Mouse (Mus musculus) limb, embryonic 14.5 days (tissue): ENCODE data around the gene Dnttip2. TPM values are rescaled to one million over a fixed set of nuclear protein-coding genes. Genes with fewer than 3 reads are reported as not detected.
"Not testable (repeated sequence)": the region's sequence is repeated elsewhere in the genome, so short reads cannot be mapped to it uniquely, and the experiment has no call there.

Experiments
- ATAC-seq: fragments of 200-750 bp; cut with Nextera tagmentation; 2 replicates; pipeline ENCODE4 v1.8.0; 2017; ENCODE audit warnings: low read depth, moderate number of reproducible peaks, moderate TSS enrichment; ENCODE audit not compliant: low FRiP score
- DNase-seq: peaks from one replicate; pipeline ENCODE4 v3.0.0-alpha.2; 2015; ENCODE audit warnings: low spot score
- H3K27ac ChIP-seq: fragments of 300-500 bp; sonication (generic); replicated peaks from 2 replicates; pipeline ENCODE4 v1.5.1; 2014; ENCODE audit warnings: low read depth, mild to moderate bottlenecking, low read length, moderate library complexity, mixed read lengths
- H3K27me3 ChIP-seq: fragments of 300-500 bp; sonication (generic); 2 replicates; pipeline ENCODE4 v1.6.1; 2014; ENCODE audit warnings: low read length, mixed read lengths; ENCODE audit not compliant: control insufficient read depth, insufficient read depth
- H3K36me3 ChIP-seq: fragments of 300-500 bp; sonication (generic); 2 replicates; pipeline ENCODE4 v1.6.1; 2014; ENCODE audit warnings: mild to moderate bottlenecking, low read length, moderate library complexity, mixed read lengths; ENCODE audit not compliant: control insufficient read depth, insufficient read depth
- H3K4me1 ChIP-seq: fragments of 300-500 bp; sonication (generic); 2 replicates; pipeline ENCODE4 v1.6.1; 2014; ENCODE audit warnings: antibody characterized with exemption, low read length, mixed read lengths; ENCODE audit not compliant: control insufficient read depth, insufficient read depth
- H3K4me2 ChIP-seq: fragments of 300-500 bp; sonication (generic); replicated peaks from 2 replicates; pipeline ENCODE4 v1.6.1; 2014; ENCODE audit warnings: low read depth, mild to moderate bottlenecking, low read length, moderate library complexity; ENCODE audit not compliant: severe bottlenecking
- H3K4me3 ChIP-seq: fragments of 300-500 bp; sonication (generic); replicated peaks from 2 replicates; pipeline ENCODE4 v1.5.1; 2014; ENCODE audit warnings: low read length
- H3K9ac ChIP-seq: fragments of 300-500 bp; sonication (generic); 2 replicates; pipeline ENCODE4 v1.6.1; 2014; ENCODE audit warnings: mild to moderate bottlenecking, low read depth, low read length, moderate library complexity; ENCODE audit not compliant: severe bottlenecking
- H3K9me3 ChIP-seq: fragments of 300-500 bp; sonication (generic); 2 replicates; pipeline ENCODE4 v1.6.1; 2016; ENCODE audit warnings: low read length; ENCODE audit not compliant: control insufficient read depth
- POLR2A ChIP-seq: fragments of 200-500 bp; IDR thresholded peaks from 2 replicates; pipeline ENCODE4 v1.8.0; 2012; ENCODE audit warnings: inconsistent platforms, mild to moderate bottlenecking, moderate library complexity, borderline replicate concordance; ENCODE audit not compliant: insufficient read depth, insufficient read length; ENCODE audit errors: extremely low read depth
- WGBS: fragments of 180-500 bp; shearing (Covaris S2); extraction: QIAGEN DNeasy Blood & Tissue Kit; methylation state at CpG from one replicate; pipeline ENCODE4 v1.1.7; 2014; 5-methylcytosine and 5-hydroxymethylcytosine counted together
- polyA plus RNA-seq, 2 experiments: library from polyadenylated mRNA; depleted of rRNA in 1 of 2; stranded (reverse) in 1 of 2; unstranded in 1 of 2; fragments of >200 nt; fragmentation: Nextera tagmentation in 1 of 2; extraction: Ambion mirVana in 1 of 2; gene quantifications; 2 replicates each; pipeline versions ENCODE4 v1.2.1 to v1.2.3; 2012 to 2014

The Dnttip2 gene
- polyA plus RNA-seq, 2 experiments: 41.7 to 62.4 TPM

DNA sequence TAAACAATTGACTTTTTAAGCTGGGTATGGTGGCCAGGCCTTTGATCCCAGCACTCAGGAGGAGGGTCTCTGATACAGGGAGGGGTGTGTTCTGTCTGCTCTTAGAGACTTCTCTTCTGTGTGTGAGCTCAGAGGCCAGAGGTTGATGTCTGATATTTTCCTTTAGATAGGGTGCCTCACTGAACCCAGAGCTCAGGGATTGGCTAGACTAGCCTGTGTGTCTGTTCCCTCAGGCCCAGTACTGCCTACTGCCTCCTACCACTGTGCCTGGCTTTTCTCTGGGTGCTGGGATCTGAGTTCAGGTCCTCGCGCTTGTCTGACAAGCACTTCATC is 26.5 kb upstream of the Dnttip2 start:
- H3K4me2 ChIP-seq: no peak overlapping the region

DNA sequence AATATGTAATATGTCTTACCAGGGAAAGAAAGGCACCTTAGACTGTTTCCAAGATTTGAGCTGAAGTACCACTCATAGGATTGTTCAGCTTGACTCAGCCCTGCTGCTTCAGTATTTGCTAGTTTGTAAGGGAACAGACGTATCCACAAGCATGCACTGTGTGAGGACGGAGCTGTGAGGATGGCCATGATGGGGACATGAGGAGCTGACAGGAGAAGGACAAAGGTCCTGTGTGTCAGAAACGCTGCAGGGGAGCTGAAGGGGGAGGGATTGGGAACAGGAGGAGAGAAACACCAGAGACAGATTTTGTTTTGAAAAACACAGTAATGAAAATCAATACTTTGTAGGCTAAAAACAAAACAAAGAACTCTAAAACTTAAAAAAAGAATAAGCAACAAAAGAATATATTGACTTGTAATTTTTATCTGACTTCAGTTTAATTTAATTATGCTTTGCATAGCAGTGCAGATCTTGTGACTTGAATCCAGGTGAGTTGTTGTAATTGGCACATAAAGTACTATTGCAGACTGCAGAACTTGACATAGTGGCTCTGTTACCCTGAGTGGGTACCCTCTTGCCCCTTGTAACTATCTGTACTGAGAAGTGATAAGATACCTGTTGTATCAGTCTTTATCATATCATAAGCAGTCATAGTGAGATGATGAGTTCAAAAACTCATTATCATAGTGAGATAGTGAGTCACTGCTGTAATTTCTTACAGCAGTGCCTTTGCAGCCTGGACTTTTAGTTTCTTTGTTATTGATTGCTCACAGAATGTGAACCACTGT is 21.5 kb upstream of the Dnttip2 start:
- Histone ChIP-seq H3K27me3 (no peaks in the 10 kb centered on the region), H3K36me3 (no peaks in the 10 kb centered on the region), H3K9ac (no peak overlapping the region), H3K9me3 (no peaks in the 10 kb centered on the region), H3K27ac (no peak overlapping the region), H3K4me2 (no peak overlapping the region), H3K4me1 (no peaks in the 10 kb centered on the region), H3K4me3 (no peak overlapping the region)
- ATAC-seq (no peak), DNase-seq (no peak)
- WGBS: 59% methylated on average over 3 of the region's 3 CpGs
- no peak for TF ChIP-seq POLR2A

More for the DNA sequence above, 26.5 kb upstream of the Dnttip2 start:
- no peaks in the 10 kb centered on the region for H3K36me3 ChIP-seq
- no peaks in the 10 kb centered on the region for H3K27me3 ChIP-seq
- no peaks in the 10 kb centered on the region for H3K9me3 ChIP-seq
- no peak overlapping the region for H3K4me3 ChIP-seq
- TF ChIP-seq POLR2A: no peak
- ATAC-seq (no peak), DNase-seq (no peak)
- H3K4me1 ChIP-seq: peaks cover 12% of the 10 kb centered on the region
- WGBS: 96% methylated on average over 2 of the region's 2 CpGs
- H3K27ac ChIP-seq: no peak overlapping the region
- no peak overlapping the region for H3K9ac ChIP-seq

DNA sequence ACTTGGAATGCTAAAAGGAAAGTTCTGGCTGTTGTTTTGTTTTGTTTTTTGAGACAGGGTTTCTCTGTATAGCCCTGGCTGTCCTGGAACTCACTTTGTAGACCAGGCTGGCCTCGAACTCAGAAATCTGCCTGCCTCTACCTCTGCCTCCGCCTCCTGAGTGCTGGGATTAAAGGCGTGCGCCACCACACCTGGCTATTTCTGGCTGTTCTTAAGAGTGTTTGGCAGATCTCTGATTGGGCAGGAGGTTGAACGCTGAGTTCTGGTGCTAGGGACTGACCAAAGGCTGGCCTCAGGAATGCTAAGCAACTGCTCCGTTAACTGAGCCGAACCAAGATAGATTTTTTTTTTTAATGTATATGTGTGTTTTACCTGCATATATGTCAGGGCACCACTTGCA is 20.1 kb upstream of the Dnttip2 start:
- not testable (repeated sequence) for H3K27me3 ChIP-seq, H3K4me1 ChIP-seq, H3K4me2 ChIP-seq, H3K9me3 ChIP-seq, H3K4me3 ChIP-seq, ATAC-seq, H3K27ac ChIP-seq, H3K36me3 ChIP-seq, H3K9ac ChIP-seq, DNase-seq
- WGBS: 89% methylated on average over 7 of the region's 7 CpGs

DNA sequence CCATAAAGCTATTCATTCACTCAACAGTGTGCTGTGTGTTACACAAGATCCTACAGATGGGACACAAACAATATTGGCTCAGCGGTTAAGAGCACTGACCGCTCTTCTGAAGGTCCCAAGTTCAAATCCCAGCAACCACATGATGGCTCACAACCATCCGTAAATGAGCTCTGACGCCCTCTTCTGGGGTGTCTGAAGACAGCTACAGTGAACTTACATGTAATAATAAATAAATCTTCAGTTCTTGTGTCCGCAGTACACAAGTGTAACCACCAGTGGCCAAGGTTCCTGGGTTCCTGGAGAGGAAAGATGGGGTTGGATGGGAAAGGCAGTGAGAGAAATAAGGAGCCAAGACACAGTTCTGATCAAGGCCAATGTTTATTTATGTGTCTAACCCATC is 4.2 kb upstream of the Dnttip2 start:
- H3K27ac ChIP-seq: no peak overlapping the region
- H3K4me1 ChIP-seq: peaks cover 2% of the 10 kb centered on the region
- H3K27me3 ChIP-seq: no peaks in the 10 kb centered on the region
- DNase-seq: no peak
- no peak for TF ChIP-seq POLR2A
- 73% methylated on average over 5 of the region's 5 CpGs for WGBS
- no peak overlapping the region for H3K4me2 ChIP-seq
- H3K4me3 ChIP-seq: no peak overlapping the region
- H3K9ac ChIP-seq: no peak overlapping the region
- ATAC-seq: no peak
- H3K36me3 ChIP-seq: peaks cover 7% of the 10 kb centered on the region
- no peaks in the 10 kb centered on the region for H3K9me3 ChIP-seq

DNA sequence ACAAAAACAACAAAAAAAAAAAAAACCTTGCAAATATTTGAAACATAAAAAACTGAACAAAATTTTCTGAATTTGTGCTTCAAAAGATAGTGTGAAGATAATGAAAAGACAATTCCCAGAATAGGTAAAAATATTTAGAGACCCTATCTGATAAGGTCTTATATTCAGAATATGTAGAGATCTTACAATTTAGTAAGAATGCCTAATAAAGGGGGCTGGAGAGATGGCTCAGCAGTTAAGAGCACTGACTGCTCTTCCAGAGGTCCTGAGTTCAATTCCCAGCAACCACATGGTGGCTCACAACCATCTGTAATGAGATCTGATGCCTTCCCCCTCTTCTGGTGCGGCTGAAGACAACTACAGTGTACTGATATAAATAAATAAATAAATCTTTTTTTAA is 1.6 kb upstream of the Dnttip2 start:
- not testable (repeated sequence) for H3K9me3 ChIP-seq, H3K4me3 ChIP-seq, H3K4me2 ChIP-seq, H3K9ac ChIP-seq, H3K27ac ChIP-seq, H3K27me3 ChIP-seq, ATAC-seq, DNase-seq
- peaks cover 24% of the 10 kb centered on the region for H3K36me3 ChIP-seq
- 100% methylated on average over 1 of the region's 1 CpGs for WGBS
- peaks cover 13% of the 10 kb centered on the region for H3K4me1 ChIP-seq
